8 mouse cellular contexts compared by ENCODE assay signal in genomic region chr8:84200652-84201544, GRCm38 (mm10). TPM values are rescaled to one million over a fixed set of nuclear protein-coding genes. Genes with fewer than 3 reads are reported as not detected.
DNase-seq lines count a peak whose midpoint lies in the region; ATAC-seq and TF ChIP-seq lines count a peak whose summit lies in the region.

No protein-coding gene starts in this region.

- H3K4me3 ChIP-seq in E14TG2a.4 (replicated peaks; ENCODE audit: low read length): peak overlapping the region; percentile 87
- peak overlapping the region; percentile 96 for H3K4me3 ChIP-seq in gastrocnemius, adult 2 months
- H3K4me3 ChIP-seq in hindbrain, embryonic 15.5 days: peak overlapping the region; percentile 45
- peak overlapping the region; percentile 76 for H3K4me3 ChIP-seq in liver, adult 2 months (ENCODE audit: insufficient read depth, low read depth, low read length)
- H3K4me3 ChIP-seq in myocyte: peak overlapping the region; percentile 82

- TF ChIP-seq CTCF in E14TG2a.4 (conservative IDR thresholded peaks at IDR 0.05; ENCODE audit: low read length): no peak
- TF ChIP-seq CTCF in gastrocnemius, adult 2 months (IDR thresholded peaks at IDR 0.05): no peak
- TF ChIP-seq CTCF in liver, adult 2 months (IDR thresholded peaks at IDR 0.05; ENCODE audit: low read depth, low read length): no peak

- peak; percentile 93 for DNase-seq in adrenal gland, adult 2 months
- peak; percentile 93 for DNase-seq in gastrocnemius, adult 2 months
- no peak for DNase-seq in liver, adult 2 months (ENCODE audit: extremely low read depth, low read depth, low spot score)
- DNase-seq in thymus, postnatal 14 days: peak; percentile 67
- no peak for DNase-seq in cerebellum, adult 18-20 months

- peaks cover 70% of the 10 kb centered on the region for H3K4me1 ChIP-seq in E14TG2a.4 (replicated peaks; ENCODE audit: low read depth, low read length)
- H3K4me1 ChIP-seq in hindbrain, embryonic 15.5 days (replicated peaks): peaks cover 67% of the 10 kb centered on the region
- H3K4me1 ChIP-seq in liver, adult 2 months (ENCODE audit: control insufficient read depth, insufficient read depth, low read length): 0 out of 2 replicates have a peak, but pooled peaks cover 2% of the 10 kb centered on the region

- peak overlapping the region; percentile 77 for H3ac ChIP-seq in myocyte (ENCODE audit: control insufficient read depth, insufficient read length)

- peak; percentile 64; the same call in 1 of the 2 replicates for TF ChIP-seq POLR2A in liver, adult 2 months (IDR thresholded peaks at IDR 0.05; ENCODE audit: extremely low read depth, insufficient read depth, low read length)
- TF ChIP-seq POLR2A in myocyte (IDR thresholded peaks at IDR 0.05; ENCODE audit: insufficient read length, low read depth): peak; percentile 69

- no peak; the same call in 1 of the 2 replicates for ATAC-seq in hindbrain, embryonic 15.5 days (ENCODE audit: low FRiP score, low read depth)

- peak overlapping the region; percentile 97 for H3K27ac ChIP-seq in gastrocnemius, adult 2 months
- peak overlapping the region; percentile 75 for H3K27ac ChIP-seq in hindbrain, embryonic 15.5 days (replicated peaks)
- H3K27ac ChIP-seq in liver, adult 2 months (replicated peaks; ENCODE audit: insufficient read depth, low read depth, low read length): peak overlapping the region; percentile 93

- H3K9me3 ChIP-seq in E14TG2a.4 (ENCODE audit: low read length): no peaks in the 10 kb centered on the region
- no peaks in the 10 kb centered on the region for H3K9me3 ChIP-seq in hindbrain, embryonic 15.5 days

- whole genome bisulfite sequencing in hindbrain, embryonic 15.5 days: 10% methylated on average over 65 of the region's 70 CpGs
- WGBS in liver, adult 2 months: 6% methylated on average over 64 of the region's 70 CpGs

- H3K4me2 ChIP-seq in hindbrain, embryonic 15.5 days: peak overlapping the region; percentile 81
- H3K4me2 ChIP-seq in myocyte (ENCODE audit: low read depth): peak overlapping the region; percentile 83

- H3K9ac ChIP-seq in hindbrain, embryonic 15.5 days: peak overlapping the region; percentile 38
- H3K9ac ChIP-seq in liver, adult 2 months (ENCODE audit: low read depth, low read length): peak overlapping the region; percentile 95

- H3K36me3 ChIP-seq in E14TG2a.4 (ENCODE audit: insufficient read depth, low read length) (peaks cover 22% of the 10 kb centered on the region), myocyte (ENCODE audit: control insufficient read depth, insufficient read depth) (peaks cover 6% of the 10 kb centered on the region)
- H3K36me3 ChIP-seq in hindbrain, embryonic 15.5 days: no peaks in the 10 kb centered on the region
- H3K36me3 ChIP-seq in liver, adult 2 months (ENCODE audit: control insufficient read depth, insufficient read depth, low read length): no peaks in the 10 kb centered on the region

- H3K27me3 ChIP-seq in E14TG2a.4 (ENCODE audit: insufficient read depth, low read length) (peaks cover 8% of the 10 kb centered on the region), myocyte (ENCODE audit: control insufficient read depth, insufficient read depth, insufficient read length) (no peaks in the 10 kb centered on the region)
- H3K27me3 ChIP-seq in hindbrain, embryonic 15.5 days: 0 out of 2 replicates have a peak, but pooled peaks cover 3% of the 10 kb centered on the region
- H3K27me3 ChIP-seq in liver, adult 2 months (ENCODE audit: control insufficient read depth, insufficient read depth, low read length): no peaks in the 10 kb centered on the region

- intact Hi-C loops in gastrocnemius, adult 2 months (cut with DNase I): no loop called here

- peaks cover 8% of the 10 kb centered on the region; the same call in 1 of the 2 replicates for H3K79me2 ChIP-seq in liver, adult 2 months (ENCODE audit: control insufficient read depth, insufficient read depth, low read length)
- peaks cover 45% of the 10 kb centered on the region for H3K79me2 ChIP-seq in myocyte (ENCODE audit: control insufficient read depth, insufficient read depth)

TF ChIP-seq in myocyte, 11 proteins besides CTCF, POLR2A, EP300 and RAD21:
- TF ChIP-seq MYOD1 (IDR thresholded peaks at IDR 0.05; ENCODE audit: control insufficient read depth in 1 of 3, insufficient read length in 2 of 3, low read depth in 2 of 3) (peak in 2 of 3 experiments; percentile 50 to 76), MYOG (IDR thresholded peaks at IDR 0.05; ENCODE audit: control insufficient read depth in 1 of 3, insufficient read depth in 1 of 3, insufficient read length in 2 of 3, low read depth in 2 of 3) (peak in 2 of 3 experiments; percentile 54 to 74), E2F4 (IDR thresholded peaks at IDR 0.05; ENCODE audit: insufficient read depth) (peak; percentile 29), MAX (IDR thresholded peaks at IDR 0.05; ENCODE audit: low read depth) (no peak), POLR2AphosphoS2 (IDR thresholded peaks at IDR 0.05; ENCODE audit: insufficient read length, low read depth) (peak; percentile 59), REST (IDR thresholded peaks at IDR 0.05; ENCODE audit: insufficient read depth, insufficient read length) (no peak), USF1 (IDR thresholded peaks at IDR 0.05; ENCODE audit: low read depth) (peak; percentile 16), TCF12 (IDR thresholded peaks at IDR 0.05; ENCODE audit: insufficient read depth, poor library complexity, severe bottlenecking) (no peak)

RNA-seq across cellular contexts. Expression of gene Nanos3, which starts 15.9 kb away (rescaled TPM):
- total RNA-seq in adrenal gland, adult 2 months (2021): 1 to 10 TPM; 1.1 to 1.3 TPM
- polyA plus RNA-seq in adrenal gland, adult 2 months (2012; rRNA removed): 0.36 and 1.0 TPM in 2 replicates
- total RNA-seq in gastrocnemius, adult 2 months (2021): not detected
- polyA plus RNA-seq in hindbrain, embryonic 15.5 days (2015; fragmentation: Nextera tagmentation; extraction: Ambion mirVana): 8.0 and 8.7 TPM in 2 replicates
- not detected in 2 replicates for total RNA-seq in liver, adult 2 months (2014; rRNA removed)
- polyA plus RNA-seq in liver, adult 2 months (2012; rRNA removed): not detected in 2 replicates
- polyA plus RNA-seq in myocyte (2012; fragmentation: generic; extraction: Trizol): 1.2 TPM

RNA-seq across cellular contexts. Expression of gene Zswim4, which starts 36.0 kb away (rescaled TPM):
- total RNA-seq in adrenal gland, adult 2 months (2021): 10 to 100 TPM; 31.4 to 55.6 TPM
- 66.3 and 76.1 TPM in 2 replicates for polyA plus RNA-seq in adrenal gland, adult 2 months (2012; rRNA removed)
- total RNA-seq in gastrocnemius, adult 2 months (2021): 1 to 10 TPM; 5.2 to 8.6 TPM
- polyA plus RNA-seq in hindbrain, embryonic 15.5 days (2015; fragmentation: Nextera tagmentation; extraction: Ambion mirVana): 23.3 and 24.9 TPM in 2 replicates
- 2.8 and 3.7 TPM in 2 replicates for total RNA-seq in liver, adult 2 months (2014; rRNA removed)
- 6.9 and 8.4 TPM in 2 replicates for polyA plus RNA-seq in liver, adult 2 months (2012; rRNA removed)
- 12.7 TPM for polyA plus RNA-seq in myocyte (2012; fragmentation: generic; extraction: Trizol)

RNA-seq across cellular contexts. Expression of gene D8Ertd738e, which starts 48.6 kb away (rescaled TPM):
- total RNA-seq in adrenal gland, adult 2 months (2021): 100 to 1,000 TPM; 268 to 291 TPM
- 58.8 and 67.3 TPM in 2 replicates for polyA plus RNA-seq in adrenal gland, adult 2 months (2012; rRNA removed)
- total RNA-seq in gastrocnemius, adult 2 months (2021): 100 to 1,000 TPM; 187 to 222 TPM
- polyA plus RNA-seq in hindbrain, embryonic 15.5 days (2015; fragmentation: Nextera tagmentation; extraction: Ambion mirVana): 245 and 260 TPM in 2 replicates
- total RNA-seq in liver, adult 2 months (2014; rRNA removed): 103 and 115 TPM in 2 replicates
- polyA plus RNA-seq in liver, adult 2 months (2012; rRNA removed): 99.3 and 105 TPM in 2 replicates
- polyA plus RNA-seq in myocyte (2012; fragmentation: generic; extraction: Trizol): 232 TPM

RNA-seq across cellular contexts. Expression of gene 4930432K21Rik, which starts 53.1 kb away (rescaled TPM):
- under 1 TPM; 0.17 to 0.35 TPM for total RNA-seq in adrenal gland, adult 2 months (2021)
- 0.44 and 0.48 TPM in 2 replicates for polyA plus RNA-seq in adrenal gland, adult 2 months (2012; rRNA removed)
- total RNA-seq in gastrocnemius, adult 2 months (2021): under 1 TPM; 0.28 to 0.50 TPM
- 2.3 and 2.8 TPM in 2 replicates for polyA plus RNA-seq in hindbrain, embryonic 15.5 days (2015; fragmentation: Nextera tagmentation; extraction: Ambion mirVana)
- not detected in 2 replicates for total RNA-seq in liver, adult 2 months (2014; rRNA removed)
- 0.07 and 0.11 TPM in 2 replicates for polyA plus RNA-seq in liver, adult 2 months (2012; rRNA removed)
- 0.24 TPM for polyA plus RNA-seq in myocyte (2012; fragmentation: generic; extraction: Trizol)

RNA-seq across cellular contexts. Expression of gene Cc2d1a, which starts 53.2 kb away (rescaled TPM):
- 10 to 100 TPM; 28.5 to 39.0 TPM for total RNA-seq in adrenal gland, adult 2 months (2021)
- polyA plus RNA-seq in adrenal gland, adult 2 months (2012; rRNA removed): 35.8 and 37.1 TPM in 2 replicates
- 10 to 100 TPM; 16.8 to 18.6 TPM for total RNA-seq in gastrocnemius, adult 2 months (2021)
- 41.5 and 47.1 TPM in 2 replicates for polyA plus RNA-seq in hindbrain, embryonic 15.5 days (2015; fragmentation: Nextera tagmentation; extraction: Ambion mirVana)
- 4.0 and 5.6 TPM in 2 replicates for total RNA-seq in liver, adult 2 months (2014; rRNA removed)
- 10.4 and 10.6 TPM in 2 replicates for polyA plus RNA-seq in liver, adult 2 months (2012; rRNA removed)
- 25.3 TPM for polyA plus RNA-seq in myocyte (2012; fragmentation: generic; extraction: Trizol)

Comparison
In these comparisons a context has a peak if more than half of its experiments do, and no peak if none do; other contexts are left out.
1. H3K4me3 ChIP-seq: peak in every context shown above with its lines; median percentile 96 in gastrocnemius, adult 2 months; 87 in E14TG2a.4; 82 in myocyte; 76 in liver, adult 2 months; 45 in hindbrain, embryonic 15.5 days.
2. DNase-seq: peak in adrenal gland, adult 2 months (single experiment), gastrocnemius, adult 2 months (single experiment) and thymus, postnatal 14 days (single experiment); none in liver, adult 2 months (single experiment) and cerebellum, adult 18-20 months (0 of 2).
3. Peak in every context shown above with its lines, with median percentiles within 50 percentile points of each other: H3K27ac ChIP-seq.